Mouse (Mus musculus): ENCODE measurements around the gene E030025P04Rik. TPM values are rescaled to one million over a fixed set of nuclear protein-coding genes. Genes with fewer than 3 reads are reported as not detected.

The E030025P04Rik gene
- not detected in 2 replicates for total RNA-seq (2015; ENCODE audit: low replicate concordance)
- not detected in 2 replicates for total RNA-seq (2017; ENCODE audit: low replicate concordance)

GRCm38 (mm10) chr11:109144236-109144635, at the start of gene E030025P04Rik:
TSS of gene E030025P04Rik (minus strand) at chr11:109144369.
- no peak for ATAC-seq (replicated peaks; ENCODE audit: low FRiP score, poor library complexity, severe bottlenecking)

GRCm38 (mm10) chr11:109192673-109193557, 48.7 kb upstream of the E030025P04Rik start:
- peak; percentile 67 for ATAC-seq (replicated peaks; ENCODE audit: low FRiP score, poor library complexity, severe bottlenecking)

GRCm38 (mm10) chr11:109188235-109188634, 44.1 kb upstream of the E030025P04Rik start:
- ATAC-seq (replicated peaks; ENCODE audit: low FRiP score, poor library complexity, severe bottlenecking), result no peak

- no peak for ATAC-seq (replicated peaks; ENCODE audit: low FRiP score, poor library complexity, severe bottlenecking)
Measured at GRCm38 (mm10) chr11:109187631-109188184, 43.5 kb upstream of the E030025P04Rik start.

- no peak for ATAC-seq (replicated peaks; ENCODE audit: low FRiP score, poor library complexity, severe bottlenecking)
Measured at GRCm38 (mm10) chr11:109181118-109181517, 36.9 kb upstream of the E030025P04Rik start.

GRCm38 (mm10) chr11:109180290-109180689, 36.1 kb upstream of the E030025P04Rik start:
- no peak for ATAC-seq (replicated peaks; ENCODE audit: low FRiP score, poor library complexity, severe bottlenecking)

GRCm38 (mm10) chr11:109178788-109179518, 34.8 kb upstream of the E030025P04Rik start:
- no peak for ATAC-seq (replicated peaks; ENCODE audit: low FRiP score, poor library complexity, severe bottlenecking)

GRCm38 (mm10) chr11:109175376-109175969, 31.3 kb upstream of the E030025P04Rik start:
- ATAC-seq (replicated peaks; ENCODE audit: low FRiP score, poor library complexity, severe bottlenecking), result no peak

- ATAC-seq (replicated peaks; ENCODE audit: low FRiP score, poor library complexity, severe bottlenecking), result no peak
Measured at GRCm38 (mm10) chr11:109172224-109172623, 28.1 kb upstream of the E030025P04Rik start.

GRCm38 (mm10) chr11:109170771-109171170, 26.6 kb upstream of the E030025P04Rik start:
- ATAC-seq (replicated peaks; ENCODE audit: low FRiP score, poor library complexity, severe bottlenecking), result no peak

- ATAC-seq (replicated peaks; ENCODE audit: low FRiP score, poor library complexity, severe bottlenecking), result no peak
Measured at GRCm38 (mm10) chr11:109157694-109158093, 13.5 kb upstream of the E030025P04Rik start.

- no peak for ATAC-seq (replicated peaks; ENCODE audit: low FRiP score, poor library complexity, severe bottlenecking)
Measured at GRCm38 (mm10) chr11:109144890-109145341, 747 bp upstream of the E030025P04Rik start.

- no peak for ATAC-seq (replicated peaks; ENCODE audit: low FRiP score, poor library complexity, severe bottlenecking)
Measured at GRCm38 (mm10) chr11:109126482-109126881, 17.7 kb downstream of the E030025P04Rik start.

GRCm38 (mm10) chr11:109125451-109125850, 18.7 kb downstream of the E030025P04Rik start:
- no peak for ATAC-seq (replicated peaks; ENCODE audit: low FRiP score, poor library complexity, severe bottlenecking)

- no peak for ATAC-seq (replicated peaks; ENCODE audit: low FRiP score, poor library complexity, severe bottlenecking)
Measured at GRCm38 (mm10) chr11:109124284-109124683, 19.9 kb downstream of the E030025P04Rik start.

- no peak for ATAC-seq (replicated peaks; ENCODE audit: low FRiP score, poor library complexity, severe bottlenecking)
Measured at GRCm38 (mm10) chr11:109109826-109110346, 34.3 kb downstream of the E030025P04Rik start.

- ATAC-seq (replicated peaks; ENCODE audit: low FRiP score, poor library complexity, severe bottlenecking), result no peak
Measured at GRCm38 (mm10) chr11:109109056-109109455, 35.1 kb downstream of the E030025P04Rik start.

GRCm38 (mm10) chr11:109107518-109108205, 36.5 kb downstream of the E030025P04Rik start:
- ATAC-seq (replicated peaks; ENCODE audit: low FRiP score, poor library complexity, severe bottlenecking), result no peak

GRCm38 (mm10) chr11:109106751-109107150, 37.4 kb downstream of the E030025P04Rik start:
- ATAC-seq (replicated peaks; ENCODE audit: low FRiP score, poor library complexity, severe bottlenecking), result no peak
